ENCODE assay signal across 24 mouse cellular contexts in the genomic region with DNA sequence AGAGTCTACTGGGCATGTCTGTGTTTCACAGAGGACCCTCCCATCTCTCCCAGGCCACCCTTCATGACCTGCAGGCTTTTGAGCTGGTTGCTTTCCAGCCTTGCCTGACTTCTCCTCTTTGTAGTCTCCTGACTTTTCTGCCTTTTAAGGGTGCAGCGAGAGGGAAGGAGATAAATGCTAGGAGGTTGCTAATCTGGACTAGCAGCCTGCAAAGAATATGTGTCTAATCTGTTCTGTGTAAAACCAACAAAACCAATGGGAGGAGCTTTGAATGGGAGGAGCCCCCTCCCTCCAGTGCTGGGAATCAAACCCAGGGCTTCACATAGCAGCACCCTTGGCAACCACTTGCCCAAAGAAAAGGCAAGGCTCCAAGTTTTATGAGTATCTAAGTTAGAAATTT. TPM values are rescaled to one million over a fixed set of nuclear protein-coding genes. Genes with fewer than 3 reads are reported as not detected.
"Had no signal": no experiment of that assay in that cellular context is flagged by ENCODE, and none has a peak within 500 bp of the region (broad histone marks: within the 10 kb centered on the region; RNA-seq: fewer than 3 reads in every experiment).

No protein-coding gene starts in this region.

- H3K36me3 ChIP-seq: midbrain, embryonic 12.5 days; neural tube, embryonic 13.5 days; neural tube, embryonic 15.5 days had no signal

- H3K4me1 ChIP-seq: midbrain, embryonic 12.5 days; neural tube, embryonic 13.5 days; neural tube, embryonic 15.5 days had no signal

- H3K27ac ChIP-seq: macrophage; midbrain, embryonic 12.5 days; neural tube, embryonic 13.5 days; neural tube, embryonic 15.5 days had no signal

- DNase-seq: liver; lung, embryonic 14.5 days; lung, postnatal 10 days; midbrain, embryonic 14.5 days; retina, postnatal 1 day; right cerebral cortex, adult 18-20 months; right cerebral cortex, postnatal 25 days; right cerebral cortex, postnatal 4 days; spleen, adult 18-20 months; thymus, adult 18-20 months; thymus, postnatal 25 days; thymus, postnatal 4 days had no signal

- H3K27me3 ChIP-seq: midbrain, embryonic 12.5 days; neural tube, embryonic 13.5 days; neural tube, embryonic 15.5 days had no signal

- H3K9me3 ChIP-seq: midbrain, embryonic 12.5 days; neural tube, embryonic 13.5 days; neural tube, embryonic 15.5 days had no signal

- H3K4me3 ChIP-seq: megakaryocyte, embryonic 14.5 days; midbrain, embryonic 12.5 days; myocyte; neural tube, embryonic 13.5 days; neural tube, embryonic 15.5 days had no signal

- H3K9ac ChIP-seq: lung, embryonic 14.5 days; midbrain, embryonic 12.5 days; neural tube, embryonic 13.5 days; neural tube, embryonic 15.5 days had no signal

- H3K4me2 ChIP-seq: liver, embryonic 11.5 days; lung, embryonic 14.5 days; midbrain, embryonic 12.5 days; neural tube, embryonic 13.5 days; neural tube, embryonic 15.5 days had no signal

- ATAC-seq: midbrain, embryonic 16.5 days had no signal

RNA-seq across cellular contexts. Expression of gene 9130409I23Rik, which starts 17.3 kb away (rescaled TPM):
- polyA plus RNA-seq: liver, embryonic 11.5 days; lung, embryonic 16.5 days; macrophage; midbrain, embryonic 12.5 days; midbrain, embryonic 14.5 days; midbrain, embryonic 16.5 days; myocyte; neural tube, embryonic 11.5 days; neural tube, embryonic 13.5 days; small intestine, adult 2 months; stomach, embryonic 14.5 days had no signal
